Comparison of ENCODE assay signal across 9 mouse cellular contexts in genomic region chr11:119796406-119796805, GRCm38 (mm10).
DNase-seq lines count a peak whose midpoint lies in the region; ATAC-seq and TF ChIP-seq lines count a peak whose summit lies in the region.
"Had no signal": no experiment of that assay in that cellular context is flagged by ENCODE, and none has a peak within 500 bp of the region (broad histone marks: within the 10 kb centered on the region; RNA-seq: fewer than 3 reads in every experiment).

No protein-coding gene starts in this region.

- ATAC-seq in stomach, postnatal 0 days (ENCODE audit: low FRiP score, low TSS enrichment), result 0 out of 2 replicates have a peak, but pooled peaks have one; percentile 5
- ATAC-seq: forebrain, embryonic 13.5 days had no signal

- H3K27ac ChIP-seq in embryonic facial prominence, embryonic 10.5 days (replicated peaks), result peak overlapping the region; percentile 40
- no peak overlapping the region for H3K27ac ChIP-seq in stomach, postnatal 0 days (replicated peaks)
- H3K27ac ChIP-seq: forebrain, embryonic 13.5 days had no signal

- H3K4me2 ChIP-seq in stomach, postnatal 0 days (replicated peaks; ENCODE audit: low read depth), result no peak overlapping the region
- H3K4me2 ChIP-seq: forebrain, embryonic 13.5 days had no signal

- no peaks in the 10 kb centered on the region for H3K9me3 ChIP-seq in embryonic facial prominence, embryonic 10.5 days
- no peaks in the 10 kb centered on the region for H3K9me3 ChIP-seq in stomach, postnatal 0 days (ENCODE audit: control insufficient read depth, low read length)
- H3K9me3 ChIP-seq: forebrain, embryonic 13.5 days had no signal

- peak; percentile 53 for DNase-seq in layer of hippocampus, adult 11-12 months (ENCODE audit: low spot score)
- DNase-seq in layer of hippocampus, adult 9-10 months (ENCODE audit: low spot score), result no peak
- DNase-seq in embryonic facial prominence, embryonic 10.5 days (ENCODE audit: low spot score), result no peak
- peak; percentile 50 for DNase-seq in layer of hippocampus, adult 8-10 months (ENCODE audit: low spot score in 2 of 2)
- DNase-seq in stomach, postnatal 0 days (ENCODE audit: low spot score), result no peak
- DNase-seq in adrenal gland, adult 18-20 months (ENCODE audit: low spot score in 2 of 2), result no peak
- no peak for DNase-seq in spleen, adult 18-20 months
- DNase-seq in urinary bladder, postnatal 14 days (ENCODE audit: low spot score), result no peak

- no peak for TF ChIP-seq CTCF in stomach, postnatal 0 days (IDR thresholded peaks at IDR 0.05; ENCODE audit: low read depth)

- 55% methylated on average over 7 of the region's 7 CpGs for WGBS in embryonic facial prominence, embryonic 10.5 days
- 40% methylated on average over 7 of the region's 7 CpGs for WGBS in stomach, postnatal 0 days

- peaks cover 36% of the 10 kb centered on the region for H3K4me1 ChIP-seq in embryonic facial prominence, embryonic 10.5 days
- no peaks in the 10 kb centered on the region for H3K4me1 ChIP-seq in stomach, postnatal 0 days (replicated peaks; ENCODE audit: control insufficient read depth, insufficient read depth)

- TF ChIP-seq EP300 in stomach, postnatal 0 days (optimal IDR thresholded peaks at IDR 0.05), result no peak

- H3K36me3 ChIP-seq in embryonic facial prominence, embryonic 10.5 days (replicated peaks), result peaks cover 15% of the 10 kb centered on the region
- H3K36me3 ChIP-seq in stomach, postnatal 0 days (ENCODE audit: control insufficient read depth, insufficient read depth, low read length), result 0 out of 2 replicates have a peak, but pooled peaks cover 4% of the 10 kb centered on the region

- H3K4me3 ChIP-seq in embryonic facial prominence, embryonic 10.5 days, result no peak overlapping the region
- no peak overlapping the region for H3K4me3 ChIP-seq in stomach, postnatal 0 days (ENCODE audit: low read depth, low read length)
- H3K4me3 ChIP-seq: forebrain, embryonic 13.5 days had no signal

- no peak overlapping the region for H3K9ac ChIP-seq in stomach, postnatal 0 days (ENCODE audit: low read length)
- H3K9ac ChIP-seq: forebrain, embryonic 13.5 days had no signal

- H3K27me3 ChIP-seq in embryonic facial prominence, embryonic 10.5 days (replicated peaks; ENCODE audit: low read depth, poor library complexity, severe bottlenecking), result no peaks in the 10 kb centered on the region
- H3K27me3 ChIP-seq in stomach, postnatal 0 days (ENCODE audit: control insufficient read depth, insufficient read depth, low read length), result no peaks in the 10 kb centered on the region
- H3K27me3 ChIP-seq: forebrain, embryonic 13.5 days had no signal

Comparison
In these comparisons a context has a peak if more than half of its experiments do, and no peak if none do; other contexts are left out.
1. DNase-seq: peak in layer of hippocampus, adult 11-12 months (single experiment) and layer of hippocampus, adult 8-10 months (2 of 2); none in layer of hippocampus, adult 9-10 months (single experiment), embryonic facial prominence, embryonic 10.5 days (single experiment), stomach, postnatal 0 days (single experiment), adrenal gland, adult 18-20 months (0 of 2), spleen, adult 18-20 months (0 of 2) and urinary bladder, postnatal 14 days (single experiment).